Mouse (Mus musculus) left cerebral cortex, postnatal 36 days (tissue): Measurements from ENCODE around the gene Hspb9. TPM values are rescaled to one million over a fixed set of nuclear protein-coding genes. Genes with fewer than 3 reads are reported as not detected.
A peak's percentile ranks its signal among the peaks of the same experiment; 100 is the strongest.

Experiments
- DNase-seq, 2 experiments: peaks; one replicate each; pipeline ENCODE4 v3.0.0; 2021 to 2022; ENCODE audit warnings: low spot score in 2 of 2, mixed read lengths in 1 of 2
- intact Hi-C: fragments of 180-260 bp; cut with DNase I; formaldehyde crosslinking; loops from one replicate; pipeline ENCODE4 v1.15.1; 2025
- total RNA-seq, 2 experiments: library from RNA; stranded (reverse); gene quantifications; 2 replicates each; pipeline ENCODE4 v1.2.3; 2021

The Hspb9 gene
- total RNA-seq, 2 experiments from 2014 or later = not detected

DNA sequence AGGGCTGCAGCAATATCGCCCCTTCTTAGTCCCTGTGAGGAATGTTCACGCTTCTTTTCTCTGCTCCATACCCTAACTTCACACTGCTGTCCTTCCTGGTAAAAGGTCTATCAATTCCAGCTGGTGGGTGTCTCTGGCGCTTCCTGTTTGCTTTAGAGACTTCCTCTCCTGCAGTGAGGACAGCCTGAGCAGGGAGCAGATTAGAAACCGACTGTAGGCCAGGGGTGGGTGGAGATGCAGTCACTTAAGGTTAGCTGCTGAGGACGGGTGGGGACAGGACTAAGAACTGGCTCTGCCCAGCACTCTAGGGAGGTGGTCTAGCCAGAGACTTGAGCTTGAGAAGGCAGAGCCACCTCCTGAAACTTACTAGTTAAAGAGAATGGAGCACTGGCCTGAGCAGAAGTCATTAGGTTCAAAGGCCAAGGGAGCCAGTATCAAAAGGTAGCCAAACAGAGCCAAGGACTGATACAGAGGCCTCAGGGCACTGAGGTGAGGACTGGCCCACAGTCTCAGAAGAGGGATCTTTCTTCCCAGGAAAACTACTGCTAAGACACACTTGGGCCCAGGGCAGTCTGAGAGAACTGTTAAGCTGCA lies 11.4 kb downstream of the Hspb9 start:
- DNase-seq = no peak
- intact Hi-C loops = no loop called here

- intact Hi-C loops = no loop called here
- no peak for DNase-seq
Observed at GRCm38 (mm10) chr11:100727201-100727600, 13.6 kb downstream of the Hspb9 start.

GRCm38 (mm10) chr11:100728601-100729000 lies 15.0 kb downstream of the Hspb9 start:
- no peak for DNase-seq
- intact Hi-C loops = no loop called here

DNA sequence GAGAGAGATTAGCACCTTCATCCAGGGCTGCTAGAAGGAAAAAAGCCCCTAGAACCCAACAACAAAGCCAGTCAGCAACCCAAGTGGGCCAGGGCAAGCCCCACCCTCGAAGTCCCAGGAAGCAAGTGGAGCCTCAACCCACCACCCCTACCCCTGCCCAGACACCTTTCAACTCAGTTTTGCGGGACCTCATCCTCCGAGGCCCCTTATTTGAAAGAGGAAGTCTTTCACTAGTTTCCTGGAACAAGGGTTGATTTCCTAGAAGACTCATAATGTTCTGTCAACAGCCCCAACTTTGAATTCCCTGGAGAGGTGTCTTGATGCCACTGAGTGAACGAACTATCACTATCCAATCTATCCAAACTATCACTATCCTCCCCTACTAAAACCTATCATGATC lies 16.3 kb downstream of the Hspb9 start:
- DNase-seq = no peak
- intact Hi-C loops = no loop called here

DNA sequence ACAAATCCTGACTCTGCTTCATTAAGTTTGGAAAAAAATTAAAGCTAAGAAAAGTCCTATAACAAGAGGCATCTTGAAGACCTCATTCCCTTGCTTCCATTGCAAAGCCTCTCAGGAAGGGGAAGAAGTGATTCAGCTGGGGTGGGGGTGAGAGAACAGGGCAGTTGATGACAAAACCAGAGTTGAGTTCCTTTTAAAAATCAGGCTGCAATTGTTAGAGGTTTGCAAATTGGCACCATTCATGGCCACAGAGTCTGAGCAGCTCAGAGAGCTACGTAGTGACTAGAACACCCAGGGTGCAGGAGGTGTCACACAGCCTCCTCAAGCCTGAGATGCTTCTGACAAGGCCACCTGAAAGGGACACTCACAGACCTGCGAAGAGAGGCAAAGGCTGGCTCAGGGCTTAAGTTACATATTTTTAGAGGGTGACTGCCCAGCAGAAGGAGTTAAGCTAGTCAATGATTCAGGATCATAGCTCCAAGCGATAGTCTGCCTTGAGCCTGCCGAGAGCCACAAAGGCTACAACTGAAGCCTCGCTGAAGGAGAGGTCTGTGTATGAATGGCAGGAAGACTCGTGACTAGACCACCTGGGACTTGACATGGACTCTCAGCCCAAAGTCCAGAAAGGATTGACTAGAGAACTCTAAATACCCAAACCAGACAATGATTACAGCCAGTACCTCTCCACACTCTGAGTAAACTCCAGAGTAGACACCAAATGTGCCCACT lies 17.0 kb downstream of the Hspb9 start:
- intact Hi-C loops = no loop called here
- DNase-seq = no peak

- DNase-seq = no peak
Observed at GRCm38 (mm10) chr11:100735134-100735865, 21.6 kb downstream of the Hspb9 start.

GRCm38 (mm10) chr11:100735954-100736745 lies 22.5 kb downstream of the Hspb9 start:
- DNase-seq = no peak
- intact Hi-C loops = no loop called here

More at GRCm38 (mm10) chr11:100735134-100735865, 21.6 kb downstream of the Hspb9 start:
- intact Hi-C loops = no loop called here

DNA sequence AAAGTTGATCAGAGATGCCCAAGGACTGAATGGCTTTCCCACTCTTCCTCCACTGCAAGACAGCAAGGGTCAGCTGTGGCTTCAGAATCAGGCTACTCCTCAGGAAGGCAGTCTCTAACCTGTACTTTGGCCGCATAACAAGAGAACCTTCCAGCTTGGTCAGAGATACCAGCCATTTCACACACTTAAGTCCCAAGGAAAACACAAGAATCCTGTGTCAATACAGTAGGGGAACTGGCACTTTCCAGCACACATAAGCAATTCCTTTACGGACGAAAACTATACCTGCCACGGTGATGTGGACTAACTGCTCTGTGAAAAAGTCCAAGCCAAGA lies 23.1 kb downstream of the Hspb9 start:
- no peak for DNase-seq
- intact Hi-C loops = no loop called here

DNA sequence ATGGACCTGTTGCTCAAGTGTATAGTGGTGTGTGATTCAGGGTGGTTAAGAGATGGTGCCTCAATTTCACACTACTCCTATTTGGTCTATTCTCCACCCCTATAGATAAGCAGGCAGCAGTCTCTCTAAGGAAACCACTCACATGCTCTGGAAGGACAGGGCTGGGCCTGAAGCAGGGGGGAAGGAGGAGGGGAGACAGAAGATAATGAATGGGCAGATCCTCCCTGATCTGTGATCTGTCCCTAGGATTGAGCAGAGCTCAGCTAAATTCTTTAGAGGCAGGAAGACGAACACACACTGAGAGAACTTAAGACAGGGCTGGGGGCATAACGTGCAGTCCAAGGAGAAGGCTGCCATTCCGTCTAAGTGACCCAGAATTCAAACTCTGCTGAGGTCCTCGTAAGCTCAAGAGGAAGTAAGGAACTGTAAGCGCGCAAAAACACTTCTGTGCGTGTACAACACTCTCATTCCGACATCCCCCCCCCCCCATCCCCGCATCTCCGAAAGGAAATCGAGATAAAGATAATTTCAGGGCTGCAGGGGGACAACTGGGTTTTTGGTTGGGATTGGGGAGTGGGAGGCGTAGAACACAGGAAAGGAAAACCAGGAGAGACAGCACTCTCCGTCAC lies 23.6 kb downstream of the Hspb9 start:
- intact Hi-C loops = no loop called here
- no peak for DNase-seq

GRCm38 (mm10) chr11:100738066-100738604 lies 24.5 kb downstream of the Hspb9 start, which contains the start of gene Rab5c:
Gene Rab5c, minus strand, starts transcription at chr11:100738215.
- peak; percentile 98 to 99 for DNase-seq
- intact Hi-C loops = no loop called here

- no peak for DNase-seq
- intact Hi-C loops = no loop called here
Observed at GRCm38 (mm10) chr11:100738749-100739148, 25.1 kb downstream of the Hspb9 start.

- intact Hi-C loops = no loop called here
- no peak for DNase-seq
Observed at GRCm38 (mm10) chr11:100741348-100741747, 27.7 kb downstream of the Hspb9 start.

DNA sequence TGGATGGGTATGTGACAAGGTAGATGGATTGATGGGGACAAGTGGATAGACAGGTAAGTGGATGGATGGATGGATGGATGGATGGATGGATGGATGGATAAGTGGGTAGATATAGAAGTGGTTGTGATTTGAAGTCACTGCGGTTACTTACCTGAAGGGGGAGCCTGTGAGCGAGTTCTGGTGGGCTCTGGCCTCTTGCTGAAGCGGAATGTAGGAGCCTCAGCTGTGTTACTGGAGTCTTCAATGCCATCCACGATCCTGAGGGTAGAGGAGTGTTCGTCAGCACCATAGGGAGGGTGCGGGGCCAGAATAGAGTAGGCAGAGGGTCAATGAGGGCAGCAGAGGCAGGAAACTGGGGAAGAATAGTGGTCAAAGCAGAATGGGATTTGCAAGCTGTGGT lies 31.4 kb downstream of the Hspb9 start:
- no peak for DNase-seq
- intact Hi-C loops = no loop called here

GRCm38 (mm10) chr11:100746546-100746945 lies 32.9 kb downstream of the Hspb9 start:
- no peak for DNase-seq
- intact Hi-C loops = no loop called here

GRCm38 (mm10) chr11:100747114-100747513 lies 33.5 kb downstream of the Hspb9 start:
- intact Hi-C loops = no loop called here
- no peak for DNase-seq

DNA sequence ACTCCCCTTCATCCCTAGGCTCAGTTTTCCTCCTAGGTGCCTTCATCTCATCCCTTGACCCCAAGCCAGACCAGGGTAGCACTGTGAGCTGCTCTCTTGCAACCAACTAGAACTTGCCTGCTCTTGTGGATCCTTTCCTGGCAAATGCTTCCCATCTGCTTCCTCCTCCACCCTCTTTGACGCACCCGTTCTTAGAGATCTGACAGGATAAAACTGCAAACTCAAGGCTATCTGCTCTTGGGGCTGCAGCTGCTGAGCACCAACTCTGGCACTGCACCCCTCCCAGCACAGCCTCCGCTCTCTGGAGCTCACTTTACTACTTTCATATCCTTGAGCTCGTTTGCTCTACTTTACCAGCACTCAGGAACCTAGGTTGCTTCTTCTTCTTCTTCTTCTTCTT lies 35.0 kb downstream of the Hspb9 start:
- DNase-seq = no peak
- intact Hi-C loops = no loop called here

DNA sequence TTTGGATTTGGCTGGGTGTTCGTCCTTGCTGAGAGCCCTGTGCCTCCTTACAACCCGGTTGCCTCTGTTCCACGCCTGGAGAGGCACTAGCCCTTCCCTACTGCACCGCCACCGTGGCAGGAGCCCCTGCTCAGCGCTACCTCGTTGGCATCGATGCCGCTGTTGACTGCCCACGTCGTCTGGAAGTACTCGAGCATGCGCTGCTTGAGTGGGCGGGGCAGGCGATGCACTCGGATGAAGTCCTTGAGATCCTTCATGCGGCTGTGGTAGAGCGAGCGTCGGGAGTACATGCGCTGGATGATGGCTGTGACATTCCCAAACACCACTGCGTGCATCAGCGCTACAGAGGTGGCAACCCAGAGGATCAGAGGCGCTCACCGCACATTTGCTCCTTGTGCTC lies 35.8 kb downstream of the Hspb9 start:
- peak; percentile 60 to 73 for DNase-seq
- intact Hi-C loops = no loop called here

DNA sequence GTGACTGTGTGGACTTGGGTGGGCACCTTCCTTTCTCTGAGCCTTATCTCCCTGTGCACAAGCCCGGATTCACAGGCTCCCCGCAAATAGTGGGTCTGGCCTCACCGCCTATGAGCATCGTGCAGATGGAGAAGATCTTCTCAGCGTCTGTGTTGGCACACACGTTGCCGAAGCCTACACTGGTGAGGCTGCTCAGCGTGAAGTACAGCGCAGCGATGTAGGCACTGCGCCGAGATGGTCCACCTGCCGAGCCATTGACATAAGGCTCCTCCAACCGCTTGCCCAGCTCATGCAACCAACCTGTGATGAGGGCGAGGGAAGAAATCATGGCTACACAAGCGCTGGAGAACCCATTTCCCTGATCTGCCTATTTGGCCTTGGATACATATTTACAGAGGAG lies 36.5 kb downstream of the Hspb9 start:
- intact Hi-C loops = no loop called here
- DNase-seq = peak in 1 of 2 experiments; percentile 53

DNA sequence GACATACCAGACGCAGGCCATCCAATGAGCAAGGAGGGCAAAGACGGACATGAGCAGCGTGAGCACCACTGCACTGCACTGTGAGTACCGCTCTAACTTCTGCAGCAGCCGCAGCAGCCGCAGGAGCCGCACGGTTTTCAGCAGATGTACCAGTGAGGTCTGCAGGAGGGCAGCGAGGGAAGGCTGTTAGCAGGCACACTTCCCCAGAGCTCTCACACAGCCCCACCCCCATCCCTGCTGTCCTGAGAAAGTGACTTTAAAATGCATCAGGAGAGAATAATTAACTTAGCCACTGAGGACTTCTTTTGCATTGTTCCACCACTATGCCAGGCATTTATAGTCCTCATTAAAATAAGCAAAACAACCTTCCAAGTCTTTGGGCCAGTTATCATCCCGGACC lies 38.6 kb downstream of the Hspb9 start:
- no peak for DNase-seq
- intact Hi-C loops = no loop called here
